Mouse (Mus musculus): ENCODE results near the gene Fbln2.

GRCm38 (mm10) chr6:91237273-91237672 is 25.0 kb downstream of the Fbln2 start:
- TF ChIP-seq CTCF (conservative IDR thresholded peaks at IDR 0.05 in 1 of 2, IDR thresholded peaks at IDR 0.05 in 1 of 2; ENCODE audit: low read depth in 2 of 2, low read length in 2 of 2) (no peak), POLR2AphosphoS2 (IDR thresholded peaks at IDR 0.05; ENCODE audit: low read depth, low read length) (no peak), POLR2A (IDR thresholded peaks at IDR 0.05; ENCODE audit: low read depth, low read length) (no peak), RCOR1 (conservative IDR thresholded peaks at IDR 0.05; ENCODE audit: low read depth, low read length) (no peak), UBTF (IDR thresholded peaks at IDR 0.05; ENCODE audit: low read depth, low read length) (no peak), HCFC1 (IDR thresholded peaks at IDR 0.05; ENCODE audit: low read depth, low read length) (no peak), ZC3H11A (IDR thresholded peaks at IDR 0.05; ENCODE audit: low read depth, low read length) (no peak), CHD1 (IDR thresholded peaks at IDR 0.05; ENCODE audit: low read depth, low read length) (no peak), USF1 (IDR thresholded peaks at IDR 0.05; ENCODE audit: low read depth, low read length) (no peak), EP300 (IDR thresholded peaks at IDR 0.05; ENCODE audit: low read length) (no peak)

Measured in CH12.LX (cell line).